Mouse (Mus musculus): ENCODE data around the gene Rhbdl3. TPM values are rescaled to one million over a fixed set of nuclear protein-coding genes. Genes with fewer than 3 reads are reported as not detected.

Gene Rhbdl3
- polyA plus RNA-seq, 1 experiment from 2014 or later = 3.8 TPM

DNA sequence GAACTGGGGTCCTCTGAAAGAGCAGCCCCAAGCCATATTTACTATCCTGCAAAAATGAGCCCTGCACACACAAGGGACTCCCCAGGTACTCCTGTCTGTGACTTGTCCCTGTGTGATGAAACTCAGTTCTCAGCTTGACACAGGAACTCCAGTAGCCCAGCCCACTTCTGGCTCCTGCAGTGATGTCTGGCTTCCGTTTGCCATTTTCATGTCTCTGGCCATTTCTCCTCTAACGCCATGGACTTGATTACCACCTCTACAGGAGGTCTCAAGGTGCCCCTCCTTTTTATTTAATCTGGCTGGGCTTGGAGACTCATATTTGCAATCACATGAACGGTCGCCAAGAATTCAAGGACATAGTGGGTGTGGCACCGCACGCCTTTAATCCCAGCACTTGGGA is 23.9 kb downstream of the Rhbdl3 start:
- Histone ChIP-seq H3K27me3 (ENCODE audit: control insufficient read depth, insufficient read depth, low read length) (no peaks in the 10 kb centered on the region), H3K27ac (ENCODE audit: low read depth, low read length) (no peak overlapping the region), H3K4me1 (ENCODE audit: control insufficient read depth, insufficient read depth, low read length) (no peaks in the 10 kb centered on the region), H3K4me3 (ENCODE audit: low read depth, low read length) (no peak overlapping the region), H3K9me3 (ENCODE audit: control insufficient read depth, low read length) (no peaks in the 10 kb centered on the region), H3K9ac (replicated peaks; ENCODE audit: low read depth, low read length) (no peak overlapping the region), H3K36me3 (ENCODE audit: control insufficient read depth, insufficient read depth, low read length) (no peaks in the 10 kb centered on the region), H3K4me2 (ENCODE audit: low read depth, low read length) (no peak overlapping the region)
- ATAC-seq (ENCODE audit: low read depth) = no peak
- 88% methylated on average over 6 of the region's 6 CpGs for WGBS

DNA sequence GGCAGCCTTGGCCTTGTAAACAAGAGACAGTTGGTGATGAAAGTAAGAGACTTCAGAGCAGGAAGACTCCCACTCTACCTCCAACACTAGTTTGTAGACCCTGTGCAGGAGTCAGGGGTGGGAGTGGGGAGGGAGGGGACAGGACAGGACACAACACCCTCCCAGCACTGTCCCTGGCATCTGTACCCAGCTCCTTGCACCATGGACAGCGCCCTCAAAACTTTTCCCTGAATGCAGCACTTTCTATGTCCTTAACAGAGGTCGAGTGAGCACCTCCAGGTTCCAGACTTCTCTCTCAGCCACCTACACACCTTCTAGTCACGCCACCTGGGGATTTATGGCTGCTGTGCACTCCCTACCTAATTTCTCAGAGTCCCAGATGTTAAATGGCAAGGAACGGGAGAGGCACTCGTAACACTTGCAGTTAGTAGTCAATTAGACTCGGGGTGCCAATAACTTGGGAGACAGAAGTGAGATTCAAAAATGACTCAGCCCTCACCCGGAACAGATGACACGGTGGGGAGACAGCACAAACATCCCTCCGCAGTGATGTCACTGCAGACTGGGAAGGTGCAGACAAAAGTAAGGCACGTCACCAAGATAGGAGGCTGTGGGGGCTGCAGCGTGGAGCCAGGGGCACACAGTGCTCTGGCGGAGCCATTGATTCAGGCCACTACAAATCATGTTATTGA is 32.1 kb downstream of the Rhbdl3 start:
- no peaks in the 10 kb centered on the region for H3K36me3 ChIP-seq (ENCODE audit: control insufficient read depth, insufficient read depth, low read length)
- no peak overlapping the region for H3K4me2 ChIP-seq (ENCODE audit: low read depth, low read length)
- no peak overlapping the region for H3K4me3 ChIP-seq (ENCODE audit: low read depth, low read length)
- ATAC-seq (ENCODE audit: low read depth) = no peak
- H3K9ac ChIP-seq (replicated peaks; ENCODE audit: low read depth, low read length) = no peak overlapping the region
- H3K9me3 ChIP-seq (ENCODE audit: control insufficient read depth, low read length) = no peaks in the 10 kb centered on the region
- no peak overlapping the region for H3K27ac ChIP-seq (ENCODE audit: low read depth, low read length)
- WGBS = 38% methylated on average over 12 of the region's 12 CpGs
- H3K4me1 ChIP-seq (ENCODE audit: control insufficient read depth, insufficient read depth, low read length) = peaks cover 13% of the 10 kb centered on the region
- no peaks in the 10 kb centered on the region for H3K27me3 ChIP-seq (ENCODE audit: control insufficient read depth, insufficient read depth, low read length)

DNA sequence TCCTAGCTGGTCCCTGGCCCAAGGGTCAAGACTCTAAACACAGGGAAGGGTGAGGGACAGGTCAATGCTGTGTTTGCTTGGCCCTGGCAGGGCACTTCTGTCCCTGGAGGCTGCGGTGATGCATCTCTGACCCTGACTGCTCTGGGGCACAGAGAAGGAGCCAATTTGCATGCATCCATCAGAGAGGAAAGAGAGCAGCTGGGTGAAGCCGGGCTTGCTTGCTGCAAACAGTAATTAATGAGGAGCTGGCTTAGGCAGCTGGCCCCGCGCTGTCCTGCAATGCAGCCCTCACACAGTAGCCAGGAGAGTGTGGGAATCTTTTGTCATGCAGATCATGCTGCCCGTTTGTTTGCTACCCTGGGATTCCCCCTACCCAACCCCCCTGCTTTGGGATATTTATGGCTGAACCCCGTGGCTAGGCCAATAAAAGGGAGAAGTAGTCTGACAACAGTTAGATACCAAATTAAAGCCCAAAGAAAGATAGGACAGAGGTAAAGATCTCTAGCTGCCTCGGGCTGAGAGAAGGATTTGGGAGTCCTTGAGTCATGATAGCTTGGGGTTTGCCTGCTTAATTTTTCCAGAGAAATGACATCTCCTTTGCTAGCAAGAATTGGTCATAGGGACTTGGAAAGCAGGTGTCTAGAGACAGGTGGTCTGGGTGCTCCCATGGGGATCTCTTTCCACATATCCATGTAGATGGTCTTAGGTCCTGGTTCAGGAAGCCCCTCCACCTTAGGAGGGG is 35.1 kb downstream of the Rhbdl3 start:
- Histone ChIP-seq H3K4me3 (ENCODE audit: low read depth, low read length) (no peak overlapping the region), H3K27ac (ENCODE audit: low read depth, low read length) (peak overlapping the region; percentile 52), H3K27me3 (ENCODE audit: control insufficient read depth, insufficient read depth, low read length) (no peaks in the 10 kb centered on the region), H3K9ac (replicated peaks; ENCODE audit: low read depth, low read length) (no peak overlapping the region), H3K9me3 (ENCODE audit: control insufficient read depth, low read length) (no peaks in the 10 kb centered on the region), H3K36me3 (ENCODE audit: control insufficient read depth, insufficient read depth, low read length) (no peaks in the 10 kb centered on the region), H3K4me2 (ENCODE audit: low read depth, low read length) (no peak overlapping the region), H3K4me1 (ENCODE audit: control insufficient read depth, insufficient read depth, low read length) (peaks cover 13% of the 10 kb centered on the region)
- WGBS = under 1% methylated on average over 7 of the region's 7 CpGs
- peak; percentile 90 for ATAC-seq (ENCODE audit: low read depth)

DNA sequence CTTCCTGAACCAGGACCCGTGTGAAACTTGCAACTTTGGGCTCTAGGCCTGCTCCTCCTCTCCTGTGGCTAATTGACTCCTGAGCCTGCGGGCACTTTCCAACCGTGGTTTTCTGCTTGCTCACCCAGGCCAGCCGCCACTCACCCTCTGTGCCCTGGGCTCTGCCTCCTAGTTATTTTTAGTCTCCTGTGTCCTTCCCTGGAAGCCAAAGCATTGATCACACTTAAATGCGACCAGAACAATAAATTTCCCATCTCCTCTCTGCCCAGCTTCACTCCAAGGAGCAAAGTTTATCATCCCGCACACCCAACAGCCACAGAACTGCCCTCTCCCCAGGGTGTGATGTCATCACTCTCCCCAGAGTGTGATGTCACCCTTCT is 35.6 kb downstream of the Rhbdl3 start:
- H3K4me3 ChIP-seq (ENCODE audit: low read depth, low read length) = no peak overlapping the region
- no peak for ATAC-seq (ENCODE audit: low read depth)
- H3K9ac ChIP-seq (replicated peaks; ENCODE audit: low read depth, low read length) = no peak overlapping the region
- peak overlapping the region; percentile 52 for H3K27ac ChIP-seq (ENCODE audit: low read depth, low read length)
- H3K36me3 ChIP-seq (ENCODE audit: control insufficient read depth, insufficient read depth, low read length) = no peaks in the 10 kb centered on the region
- peaks cover 13% of the 10 kb centered on the region for H3K4me1 ChIP-seq (ENCODE audit: control insufficient read depth, insufficient read depth, low read length)
- no peak overlapping the region for H3K4me2 ChIP-seq (ENCODE audit: low read depth, low read length)
- H3K27me3 ChIP-seq (ENCODE audit: control insufficient read depth, insufficient read depth, low read length) = no peaks in the 10 kb centered on the region
- WGBS = 2% methylated on average over 6 of the region's 6 CpGs
- no peaks in the 10 kb centered on the region for H3K9me3 ChIP-seq (ENCODE audit: control insufficient read depth, low read length)

DNA sequence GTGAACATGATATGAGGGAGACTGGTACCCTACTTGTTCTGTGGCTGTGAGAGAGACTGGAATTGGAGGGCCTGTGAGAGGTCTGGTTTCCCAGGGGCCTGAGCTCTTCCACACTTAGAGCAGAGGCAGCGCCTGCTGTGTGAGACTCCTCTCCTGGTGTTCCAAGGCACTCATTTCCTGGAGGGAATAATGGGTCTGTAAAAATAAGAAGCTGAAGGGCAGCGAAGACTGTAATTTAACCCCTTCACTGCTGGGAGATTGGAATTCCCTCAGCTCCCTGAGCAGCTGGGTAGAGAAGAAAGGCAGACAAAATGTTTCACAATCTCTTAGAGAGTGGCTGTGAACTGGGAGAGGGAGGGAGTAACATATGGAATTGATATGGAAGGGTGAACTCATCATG is 41.8 kb downstream of the Rhbdl3 start:
- Histone ChIP-seq H3K36me3 (ENCODE audit: control insufficient read depth, insufficient read depth, low read length) (no peaks in the 10 kb centered on the region), H3K27me3 (ENCODE audit: control insufficient read depth, insufficient read depth, low read length) (no peaks in the 10 kb centered on the region), H3K4me1 (ENCODE audit: control insufficient read depth, insufficient read depth, low read length) (no peaks in the 10 kb centered on the region), H3K9ac (replicated peaks; ENCODE audit: low read depth, low read length) (no peak overlapping the region), H3K9me3 (ENCODE audit: control insufficient read depth, low read length) (no peaks in the 10 kb centered on the region), H3K4me2 (ENCODE audit: low read depth, low read length) (no peak overlapping the region), H3K27ac (ENCODE audit: low read depth, low read length) (no peak overlapping the region), H3K4me3 (ENCODE audit: low read depth, low read length) (no peak overlapping the region)
- no peak for ATAC-seq (ENCODE audit: low read depth)
- WGBS = 5% methylated on average over 2 of the region's 2 CpGs

DNA sequence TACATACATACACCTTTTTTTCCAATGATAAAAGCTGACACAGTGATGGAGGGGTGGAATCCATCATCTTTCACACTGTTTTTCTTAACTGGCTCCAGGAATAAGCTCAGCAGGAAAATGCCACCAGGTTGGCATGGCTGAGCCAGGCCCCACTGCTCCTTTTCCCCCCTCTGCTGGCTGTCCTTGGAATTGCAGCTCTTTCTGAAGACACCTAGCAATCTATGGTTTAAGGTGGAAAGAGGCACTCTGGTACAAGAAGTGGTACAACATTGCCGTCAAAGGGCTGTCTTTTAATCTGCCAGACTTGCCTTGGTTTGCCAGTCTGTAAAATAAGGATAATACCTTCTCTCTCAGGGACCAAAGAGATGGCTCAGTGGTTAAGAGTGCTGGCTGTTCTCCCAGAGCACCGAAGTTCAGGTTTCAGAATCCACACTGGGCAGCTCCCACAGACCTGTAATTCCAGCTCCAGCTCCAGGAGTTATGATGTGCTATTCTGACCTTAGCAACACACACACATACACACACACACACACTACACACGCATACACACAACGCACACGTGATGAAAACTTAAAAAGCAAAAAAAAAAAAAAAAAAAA is 51.2 kb downstream of the Rhbdl3 start:
- Histone ChIP-seq H3K4me2 (ENCODE audit: low read depth, low read length) (no peak overlapping the region), H3K4me3 (ENCODE audit: low read depth, low read length) (no peak overlapping the region), H3K4me1 (ENCODE audit: control insufficient read depth, insufficient read depth, low read length) (no peaks in the 10 kb centered on the region), H3K27ac (ENCODE audit: low read depth, low read length) (no peak overlapping the region), H3K27me3 (ENCODE audit: control insufficient read depth, insufficient read depth, low read length) (no peaks in the 10 kb centered on the region), H3K9me3 (ENCODE audit: control insufficient read depth, low read length) (no peaks in the 10 kb centered on the region), H3K36me3 (ENCODE audit: control insufficient read depth, insufficient read depth, low read length) (no peaks in the 10 kb centered on the region), H3K9ac (replicated peaks; ENCODE audit: low read depth, low read length) (no peak overlapping the region)
- ATAC-seq (ENCODE audit: low read depth) = 0 out of 2 replicates have a peak, but pooled peaks have one; percentile 24
- 77% methylated on average over 5 of the region's 5 CpGs for WGBS

DNA sequence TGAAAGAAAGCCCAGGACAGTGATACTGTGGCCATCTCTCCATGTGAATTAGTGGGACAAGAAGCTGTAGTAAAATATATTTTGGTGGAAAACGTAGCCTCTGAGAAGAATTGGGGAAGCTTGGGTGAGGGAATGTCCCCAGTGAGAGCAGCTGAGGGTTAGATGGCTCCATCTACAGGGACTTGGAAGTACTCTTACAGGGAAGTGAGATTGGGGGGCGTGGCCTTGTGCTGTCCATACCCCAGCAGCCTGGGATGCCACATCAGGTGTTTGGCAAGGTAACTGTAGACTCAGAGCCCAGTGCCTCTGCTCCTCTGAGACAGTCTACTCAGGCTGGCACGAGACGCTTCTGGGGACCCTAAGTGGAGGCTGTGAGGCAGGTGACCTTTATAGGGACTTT is 54.1 kb downstream of the Rhbdl3 start:
- Histone ChIP-seq H3K9ac (replicated peaks; ENCODE audit: low read depth, low read length) (no peak overlapping the region), H3K36me3 (ENCODE audit: control insufficient read depth, insufficient read depth, low read length) (no peaks in the 10 kb centered on the region), H3K4me3 (ENCODE audit: low read depth, low read length) (no peak overlapping the region), H3K27ac (ENCODE audit: low read depth, low read length) (peak overlapping the region; percentile 23; the same call in 1 of the 2 replicates), H3K4me2 (ENCODE audit: low read depth, low read length) (no peak overlapping the region), H3K27me3 (ENCODE audit: control insufficient read depth, insufficient read depth, low read length) (no peaks in the 10 kb centered on the region), H3K9me3 (ENCODE audit: control insufficient read depth, low read length) (no peaks in the 10 kb centered on the region), H3K4me1 (ENCODE audit: control insufficient read depth, insufficient read depth, low read length) (no peaks in the 10 kb centered on the region)
- no peak for ATAC-seq (ENCODE audit: low read depth)
- 44% methylated on average over 4 of the region's 4 CpGs for WGBS

DNA sequence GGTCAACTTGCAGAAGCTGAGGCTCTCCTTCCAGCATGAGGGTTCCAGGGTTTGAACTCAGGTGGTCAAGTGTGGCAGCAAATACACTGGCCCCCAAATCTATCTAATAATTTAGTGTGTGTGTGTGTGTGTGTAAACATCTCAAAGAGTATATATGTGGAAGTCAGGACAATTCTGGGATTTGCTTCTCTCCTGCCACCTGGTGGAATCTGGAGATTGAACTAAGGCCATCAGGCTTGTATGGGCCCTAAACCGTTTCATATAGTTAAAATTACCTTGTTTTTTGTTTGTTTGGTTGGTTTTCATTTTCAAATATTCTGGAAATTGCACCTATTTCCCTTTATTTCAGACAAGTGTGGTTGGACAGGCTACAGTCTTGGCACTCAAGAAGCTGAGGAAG is 68.2 kb downstream of the Rhbdl3 start:
- H3K9ac ChIP-seq (replicated peaks; ENCODE audit: low read depth, low read length) = no peak overlapping the region
- ATAC-seq (ENCODE audit: low read depth) = no peak
- no peak overlapping the region for H3K27ac ChIP-seq (ENCODE audit: low read depth, low read length)
- no peak overlapping the region for H3K4me2 ChIP-seq (ENCODE audit: low read depth, low read length)
- H3K27me3 ChIP-seq (ENCODE audit: control insufficient read depth, insufficient read depth, low read length) = no peaks in the 10 kb centered on the region
- no peaks in the 10 kb centered on the region for H3K4me1 ChIP-seq (ENCODE audit: control insufficient read depth, insufficient read depth, low read length)
- H3K4me3 ChIP-seq (ENCODE audit: low read depth, low read length) = no peak overlapping the region
- 86% methylated on average over 1 of the region's 1 CpGs for WGBS
- peaks cover 11% of the 10 kb centered on the region; the same call in 1 of the 2 replicates for H3K36me3 ChIP-seq (ENCODE audit: control insufficient read depth, insufficient read depth, low read length)
- H3K9me3 ChIP-seq (ENCODE audit: control insufficient read depth, low read length) = no peaks in the 10 kb centered on the region

DNA sequence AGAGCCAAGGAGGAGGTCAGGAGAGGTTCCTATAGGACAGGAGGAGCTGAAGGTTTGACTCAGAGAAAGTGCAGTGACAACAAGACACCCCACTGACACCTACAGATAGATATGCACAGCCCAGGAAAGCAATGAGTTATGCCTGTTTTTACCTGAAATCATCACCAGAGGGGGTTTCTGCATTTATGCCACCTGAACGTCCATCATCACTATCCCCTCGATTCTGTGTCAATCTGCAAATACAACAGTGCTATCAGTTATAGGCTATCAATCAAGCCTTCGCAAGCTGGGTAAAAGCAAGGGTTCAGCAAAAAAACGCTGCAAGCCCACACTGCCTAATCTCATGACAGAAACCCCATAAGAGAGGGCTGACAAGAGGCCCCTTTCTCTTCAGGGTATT is 75.9 kb downstream of the Rhbdl3 start:
- peak overlapping the region; percentile 60; the same call in 1 of the 2 replicates for H3K4me2 ChIP-seq (ENCODE audit: low read depth, low read length)
- H3K9ac ChIP-seq (replicated peaks; ENCODE audit: low read depth, low read length) = no peak overlapping the region
- peaks cover 10% of the 10 kb centered on the region; the same call in 1 of the 2 replicates for H3K4me1 ChIP-seq (ENCODE audit: control insufficient read depth, insufficient read depth, low read length)
- no peaks in the 10 kb centered on the region for H3K36me3 ChIP-seq (ENCODE audit: control insufficient read depth, insufficient read depth, low read length)
- no peak for ATAC-seq (ENCODE audit: low read depth)
- H3K27me3 ChIP-seq (ENCODE audit: control insufficient read depth, insufficient read depth, low read length) = no peaks in the 10 kb centered on the region
- WGBS = 66% methylated on average over 4 of the region's 4 CpGs
- H3K27ac ChIP-seq (ENCODE audit: low read depth, low read length) = no peak overlapping the region
- no peak overlapping the region for H3K4me3 ChIP-seq (ENCODE audit: low read depth, low read length)
- no peaks in the 10 kb centered on the region for H3K9me3 ChIP-seq (ENCODE audit: control insufficient read depth, low read length)

Data from neural tube, embryonic 14.5 days (tissue).